Mouse (Mus musculus) neural tube, embryonic 12.5 days (tissue): Measurements from ENCODE around the gene Slc2a3. TPM values are rescaled to one million over a fixed set of nuclear protein-coding genes. Genes with fewer than 3 reads are reported as not detected.
A peak's percentile ranks its signal among the peaks of the same experiment; 100 is the strongest.
"Not testable (repeated sequence)": the region's sequence is repeated elsewhere in the genome, so short reads cannot be mapped to it uniquely, and the experiment has no call there.

Source experiments
- ATAC-seq: fragments of 200-750 bp; cut with Nextera tagmentation; 2 replicates; pipeline ENCODE4 v1.8.0; 2017; ENCODE audit warnings: low read depth, mild to moderate bottlenecking, moderate TSS enrichment, moderate library complexity; ENCODE audit not compliant: low FRiP score
- H3K27ac ChIP-seq: fragments of 300-500 bp; sonication (generic); 2 replicates; pipeline ENCODE4 v1.5.1; 2016
- H3K27me3 ChIP-seq: fragments of 300-500 bp; sonication (generic); replicated peaks from 2 replicates; pipeline ENCODE4 v1.6.1; 2016; ENCODE audit warnings: mild to moderate bottlenecking
- H3K36me3 ChIP-seq: fragments of 300-500 bp; sonication (generic); 2 replicates; pipeline ENCODE4 v1.6.1; 2016; ENCODE audit warnings: mild to moderate bottlenecking
- H3K4me1 ChIP-seq: fragments of 300-500 bp; sonication (generic); 2 replicates; pipeline ENCODE4 v1.6.1; 2016
- H3K4me2 ChIP-seq: fragments of 300-500 bp; sonication (generic); replicated peaks from 2 replicates; pipeline ENCODE4 v1.6.1; 2016; ENCODE audit warnings: mild to moderate bottlenecking
- H3K4me3 ChIP-seq: fragments of 300-500 bp; sonication (generic); 2 replicates; pipeline ENCODE4 v1.5.1; 2016
- H3K9ac ChIP-seq: fragments of 300-500 bp; sonication (generic); 2 replicates; pipeline ENCODE4 v1.6.1; 2016; ENCODE audit warnings: mild to moderate bottlenecking
- H3K9me3 ChIP-seq: fragments of 300-500 bp; sonication (generic); 2 replicates; pipeline ENCODE4 v1.6.1; 2016; ENCODE audit warnings: mild to moderate bottlenecking
- WGBS: fragments of 180-500 bp; shearing (Covaris S2); methylation state at CpG from one replicate; pipeline ENCODE4 v1.1.7; 2016; 5-methylcytosine and 5-hydroxymethylcytosine counted together
- polyA plus RNA-seq: library from polyadenylated mRNA; unstranded; fragments of >200 nt; fragmentation: Nextera tagmentation; extraction: Ambion mirVana; gene quantifications from 2 replicates; pipeline ENCODE4 v1.2.1, GENCODE M21; 2016

Slc2a3 gene
- polyA plus RNA-seq, 1 experiment from 2014 or later: 26.1 TPM

DNA sequence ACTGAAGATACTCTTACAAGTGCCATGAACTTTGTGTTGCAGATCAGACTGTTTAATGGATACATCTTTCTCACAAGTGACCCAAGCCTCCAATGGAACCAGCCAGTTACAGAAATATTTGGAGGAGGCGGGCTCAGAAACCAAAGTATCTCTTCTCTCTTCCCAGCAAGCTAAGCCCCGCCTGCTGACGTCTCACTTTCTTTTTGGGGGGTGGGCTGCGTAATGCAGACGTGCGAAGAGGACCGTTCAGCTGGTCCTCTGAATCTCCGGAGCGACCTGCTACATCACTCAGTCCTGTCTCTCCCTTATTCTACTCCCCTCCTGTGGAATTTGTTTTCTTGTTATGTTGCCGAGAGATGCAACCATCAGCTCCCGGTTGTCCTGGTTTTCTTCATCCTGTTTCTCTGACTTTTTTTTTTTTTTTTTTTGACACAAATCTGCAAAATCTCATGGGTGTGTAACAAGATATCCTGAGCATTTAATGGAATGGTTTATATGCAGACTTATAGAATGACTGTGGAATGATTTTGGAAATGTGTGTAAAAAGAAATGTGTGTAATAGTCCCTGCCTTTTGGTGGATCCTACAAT lies 40.3 kb downstream of the Slc2a3 start:
- H3K4me3 ChIP-seq: peak overlapping the region; percentile 27
- 0 out of 2 replicates have a peak, but pooled peaks cover 11% of the 10 kb centered on the region for H3K4me1 ChIP-seq
- no peaks in the 10 kb centered on the region for H3K9me3 ChIP-seq
- peaks cover 4% of the 10 kb centered on the region; the same call in 1 of the 2 replicates for H3K27me3 ChIP-seq
- H3K9ac ChIP-seq: no peak overlapping the region
- peak; percentile 46; the same call in 1 of the 2 replicates for ATAC-seq
- 2% methylated on average over 11 of the region's 11 CpGs for whole genome bisulfite sequencing
- no peaks in the 10 kb centered on the region for H3K36me3 ChIP-seq
- H3K27ac ChIP-seq: no peak overlapping the region
- H3K4me2 ChIP-seq: peak overlapping the region; percentile 52

DNA sequence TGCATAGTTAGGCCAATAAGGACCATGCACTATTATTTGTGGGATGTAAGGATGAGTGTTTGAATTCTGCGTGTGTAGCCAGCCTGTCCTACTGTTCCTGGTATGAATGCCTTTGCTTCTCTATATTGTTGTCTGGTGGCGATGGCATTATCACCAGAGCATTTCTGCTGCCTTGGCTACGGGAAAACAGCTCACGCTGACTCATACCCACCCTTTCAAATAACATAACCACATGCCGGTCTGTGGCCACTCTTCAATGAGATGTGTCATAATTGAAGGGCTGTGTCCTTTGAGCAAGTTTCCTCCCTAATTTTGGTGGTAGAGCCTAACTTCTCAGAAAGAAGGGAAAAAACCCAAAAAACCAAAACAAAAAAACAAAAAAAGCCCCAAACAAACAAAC lies 42.7 kb downstream of the Slc2a3 start:
- 66% methylated on average over 5 of the region's 5 CpGs for WGBS
- H3K4me2 ChIP-seq: no peak overlapping the region
- H3K9me3 ChIP-seq: no peaks in the 10 kb centered on the region
- no peak overlapping the region for H3K9ac ChIP-seq
- no peaks in the 10 kb centered on the region for H3K4me1 ChIP-seq
- peaks cover 4% of the 10 kb centered on the region; the same call in 1 of the 2 replicates for H3K27me3 ChIP-seq
- no peak for ATAC-seq
- H3K27ac ChIP-seq: no peak overlapping the region
- H3K4me3 ChIP-seq: no peak overlapping the region
- H3K36me3 ChIP-seq: no peaks in the 10 kb centered on the region

DNA sequence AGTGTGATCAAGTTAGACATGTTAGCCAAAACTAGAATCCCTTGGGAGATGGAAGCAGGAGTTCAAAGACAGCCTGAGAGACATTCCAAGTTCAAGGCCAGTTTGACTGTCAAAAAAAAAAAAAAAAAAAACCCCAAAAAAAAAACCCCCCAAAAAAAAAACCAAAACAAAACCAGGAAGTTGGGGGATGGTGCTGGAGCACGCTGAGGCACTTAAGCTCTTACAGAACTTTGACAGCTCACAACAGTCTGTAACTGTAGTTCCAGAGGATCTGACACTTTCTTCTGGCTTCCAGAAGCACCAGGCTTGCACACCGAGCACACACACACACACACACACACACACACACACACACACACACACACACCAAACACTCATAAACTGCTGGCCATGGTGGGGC lies 45.5 kb downstream of the Slc2a3 start:
- 65% methylated on average over 2 of the region's 2 CpGs for WGBS
- H3K27me3 ChIP-seq: no peaks in the 10 kb centered on the region
- H3K9ac ChIP-seq: no peak overlapping the region
- H3K4me3 ChIP-seq: no peak overlapping the region
- H3K36me3 ChIP-seq: no peaks in the 10 kb centered on the region
- no peak overlapping the region for H3K27ac ChIP-seq
- no peaks in the 10 kb centered on the region for H3K9me3 ChIP-seq
- no peak for ATAC-seq
- H3K4me1 ChIP-seq: no peaks in the 10 kb centered on the region
- H3K4me2 ChIP-seq: no peak overlapping the region

DNA sequence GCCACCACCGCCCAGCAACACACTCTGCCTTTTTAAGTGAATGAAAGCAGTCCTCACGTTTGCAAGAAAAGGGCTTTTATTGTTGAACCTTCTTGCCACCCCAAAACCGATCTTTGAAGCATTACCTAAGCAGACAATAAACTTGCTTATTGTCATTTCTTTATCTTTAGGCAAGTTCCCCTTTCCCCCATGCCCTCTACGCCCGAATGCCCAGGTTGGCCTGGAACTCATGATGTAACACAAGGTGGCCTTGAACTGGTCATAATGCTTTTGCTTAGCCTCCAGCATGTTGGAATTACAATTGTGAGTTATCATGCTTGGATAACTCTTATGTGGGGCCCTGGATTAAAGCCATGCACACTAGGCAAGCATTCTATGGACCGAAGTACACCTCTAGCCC lies 50.9 kb downstream of the Slc2a3 start:
- Histone ChIP-seq H3K4me2 (no peak overlapping the region), H3K27me3 (no peaks in the 10 kb centered on the region), H3K9ac (no peak overlapping the region), H3K4me1 (no peaks in the 10 kb centered on the region), H3K9me3 (no peaks in the 10 kb centered on the region), H3K36me3 (no peaks in the 10 kb centered on the region), H3K4me3 (no peak overlapping the region), H3K27ac (no peak overlapping the region)
- no peak for ATAC-seq
- WGBS: 83% methylated on average over 6 of the region's 6 CpGs

DNA sequence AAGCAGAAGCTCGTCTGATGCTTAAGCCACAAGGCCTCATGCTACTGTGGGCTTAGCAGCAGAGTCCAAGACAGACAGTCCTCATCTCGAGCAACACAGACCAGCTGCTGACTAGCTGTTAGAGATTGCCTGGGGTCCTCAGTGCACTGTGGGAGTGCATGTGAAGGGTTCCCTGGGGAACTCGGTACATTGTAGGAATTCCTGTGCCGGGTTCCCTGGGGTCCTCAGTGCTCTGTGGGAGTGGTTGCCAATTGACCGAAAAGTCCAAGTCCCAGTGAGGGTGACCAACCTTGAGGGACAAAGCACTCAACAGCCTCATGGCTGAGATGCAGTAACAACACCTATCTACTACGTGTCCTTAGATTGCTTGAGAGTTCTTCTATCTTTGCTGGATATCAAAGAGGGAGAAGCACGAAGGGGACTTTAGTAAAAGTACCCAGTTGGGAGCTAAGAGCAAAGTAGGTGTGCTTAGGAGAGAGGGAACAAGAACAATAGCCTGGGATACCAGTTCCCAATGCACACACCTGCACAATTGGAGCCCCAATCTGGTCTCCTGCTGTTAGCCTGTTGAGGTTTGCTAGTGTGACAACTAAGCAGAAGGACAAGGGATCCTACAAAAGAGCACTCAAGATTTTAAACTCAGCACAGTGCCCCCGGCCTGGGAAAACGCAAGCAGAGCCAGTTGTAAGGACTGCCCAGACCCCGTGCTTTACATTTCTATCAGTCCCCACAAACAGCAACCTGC lies 56.8 kb downstream of the Slc2a3 start:
- H3K4me1 ChIP-seq: peaks cover 13% of the 10 kb centered on the region; the same call in 1 of the 2 replicates
- H3K9me3 ChIP-seq: no peaks in the 10 kb centered on the region
- H3K27ac ChIP-seq: no peak overlapping the region
- no peak for ATAC-seq
- no peak overlapping the region for H3K4me3 ChIP-seq
- no peak overlapping the region for H3K4me2 ChIP-seq
- WGBS: 20% methylated on average over 10 of the region's 10 CpGs
- peaks cover 39% of the 10 kb centered on the region for H3K27me3 ChIP-seq
- no peak overlapping the region for H3K9ac ChIP-seq
- H3K36me3 ChIP-seq: no peaks in the 10 kb centered on the region

DNA sequence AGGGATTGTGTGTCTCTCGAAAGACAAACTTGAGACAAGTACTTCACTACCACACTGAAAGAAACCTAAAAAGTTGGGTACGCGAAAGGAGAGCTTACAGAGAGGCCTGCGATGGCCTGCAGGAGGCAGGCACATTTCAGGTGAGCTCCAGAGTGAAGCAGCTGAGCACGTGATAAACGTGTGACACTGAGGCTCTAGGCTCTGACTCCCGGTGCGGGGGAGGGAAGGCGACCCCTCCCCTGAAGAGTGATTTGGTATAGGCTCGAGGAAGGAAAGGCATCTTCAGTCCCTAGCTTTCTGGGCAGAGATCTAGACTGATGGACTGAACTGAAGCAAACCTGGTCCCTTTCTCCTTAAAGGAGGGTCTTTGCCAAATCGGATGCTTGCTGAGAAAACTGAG lies 58.1 kb downstream of the Slc2a3 start:
- no peak overlapping the region for H3K27ac ChIP-seq
- no peak overlapping the region for H3K9ac ChIP-seq
- H3K27me3 ChIP-seq: peaks cover 39% of the 10 kb centered on the region
- no peaks in the 10 kb centered on the region for H3K36me3 ChIP-seq
- 18% methylated on average over 11 of the region's 11 CpGs for WGBS
- H3K4me3 ChIP-seq: no peak overlapping the region
- no peaks in the 10 kb centered on the region for H3K9me3 ChIP-seq
- H3K4me1 ChIP-seq: peaks cover 13% of the 10 kb centered on the region; the same call in 1 of the 2 replicates
- H3K4me2 ChIP-seq: no peak overlapping the region
- ATAC-seq: no peak

DNA sequence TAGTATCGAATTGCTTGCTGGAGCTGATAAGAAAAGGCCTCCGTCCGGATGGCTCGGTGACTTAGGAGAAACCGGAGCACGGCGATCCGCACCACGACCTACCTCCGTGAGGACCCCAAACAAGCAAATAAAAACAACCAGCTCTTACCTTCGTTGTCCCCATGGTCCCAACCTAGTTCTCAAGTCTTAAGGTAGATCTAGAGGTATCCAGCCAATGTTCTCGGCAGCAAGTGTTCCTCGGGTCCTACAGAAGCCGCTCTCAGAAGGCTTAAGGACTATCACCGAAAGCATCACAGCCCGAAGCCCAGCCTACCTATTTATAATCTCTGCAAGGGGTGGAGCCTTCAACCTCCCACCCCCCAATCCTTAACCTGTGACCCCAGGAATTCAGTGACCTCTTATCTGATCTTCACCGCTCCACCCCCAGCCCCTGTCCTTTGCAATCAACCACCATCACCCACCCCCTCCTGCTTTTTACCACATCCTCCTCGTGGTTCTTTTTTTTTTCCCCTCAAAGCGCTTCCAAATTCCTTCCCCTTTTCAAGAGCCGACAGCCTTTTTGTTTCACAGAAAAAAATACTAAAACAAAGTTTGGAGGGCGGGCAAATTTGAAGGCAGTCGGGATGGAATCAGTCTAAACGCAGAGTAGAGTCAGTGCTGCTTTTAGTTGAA lies 59.1 kb downstream of the Slc2a3 start:
- no peak for ATAC-seq
- Histone ChIP-seq H3K36me3 (no peaks in the 10 kb centered on the region), H3K4me2 (peak overlapping the region; percentile 68), H3K4me1 (peaks cover 13% of the 10 kb centered on the region; the same call in 1 of the 2 replicates), H3K9ac (peak overlapping the region; percentile 36; the same call in 1 of the 2 replicates), H3K9me3 (no peaks in the 10 kb centered on the region), H3K27ac (no peak overlapping the region), H3K4me3 (peak overlapping the region; percentile 40), H3K27me3 (peaks cover 39% of the 10 kb centered on the region)
- WGBS: under 1% methylated on average over 23 of the region's 23 CpGs

DNA sequence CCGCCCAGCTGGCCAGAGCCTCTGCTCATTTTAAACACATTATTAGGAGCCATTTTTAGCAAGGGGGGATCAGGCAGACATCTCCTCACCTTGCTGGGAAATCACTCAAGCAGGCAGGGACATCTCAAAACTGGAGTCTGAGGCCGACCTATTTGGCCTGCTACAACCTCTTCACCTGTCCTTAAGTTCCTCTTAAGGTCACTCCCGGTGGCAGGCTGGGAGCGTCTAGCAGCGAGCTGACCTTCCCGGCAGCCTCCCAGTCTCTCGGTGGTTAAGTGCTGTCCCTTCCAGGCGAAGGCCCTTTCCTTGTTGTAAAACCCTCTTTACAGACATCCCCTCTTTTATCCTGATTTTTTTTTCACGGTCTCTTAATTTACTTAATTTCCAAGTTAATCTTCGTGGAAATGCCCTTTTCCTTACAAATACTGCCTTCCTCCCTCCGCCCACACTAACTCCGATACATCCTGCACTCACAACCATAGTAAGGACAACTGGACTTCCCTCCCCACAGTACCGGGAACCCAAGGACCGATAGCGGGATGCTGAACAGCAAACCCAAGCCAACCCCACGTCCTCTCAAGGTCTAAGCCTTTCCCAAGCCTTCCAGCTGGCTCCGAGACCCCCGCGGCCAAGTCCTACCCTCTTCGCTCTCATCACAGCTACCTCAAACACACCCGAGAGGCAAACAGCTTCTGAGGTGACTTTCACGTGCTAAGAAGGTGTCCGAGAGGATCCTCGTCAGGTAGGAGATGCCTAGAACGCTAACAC lies 59.8 kb downstream of the Slc2a3 start:
- ATAC-seq: no peak
- Histone ChIP-seq H3K36me3 (no peaks in the 10 kb centered on the region), H3K9ac (peak overlapping the region; percentile 26; the same call in 1 of the 2 replicates), H3K9me3 (no peaks in the 10 kb centered on the region), H3K4me1 (peaks cover 13% of the 10 kb centered on the region; the same call in 1 of the 2 replicates), H3K4me2 (peak overlapping the region; percentile 68), H3K27me3 (peaks cover 39% of the 10 kb centered on the region), H3K4me3 (peak overlapping the region; percentile 40), H3K27ac (no peak overlapping the region)
- WGBS: under 1% methylated on average over 25 of the region's 25 CpGs

DNA sequence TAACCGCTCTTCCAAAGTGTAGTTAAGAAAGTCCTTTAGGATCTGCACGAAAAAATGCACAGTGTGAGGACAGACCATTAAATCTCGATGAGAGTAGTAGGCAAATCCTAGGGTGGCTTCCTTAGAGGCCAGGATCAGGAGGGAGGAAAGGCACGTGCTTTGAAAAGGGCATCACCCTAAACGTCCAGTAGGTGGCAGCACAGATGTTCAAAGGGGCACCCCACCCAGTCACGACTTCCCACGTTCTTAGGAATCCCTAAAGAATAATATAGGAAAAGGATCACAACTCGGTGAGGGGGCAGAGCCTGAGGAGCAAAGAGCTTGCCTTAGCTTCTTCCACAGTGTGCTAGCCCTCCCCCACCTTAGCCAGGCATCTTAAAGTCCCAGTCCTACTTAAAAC lies 61.5 kb downstream of the Slc2a3 start:
- H3K4me3 ChIP-seq: no peak overlapping the region
- H3K9ac ChIP-seq: no peak overlapping the region
- peaks cover 38% of the 10 kb centered on the region for H3K27me3 ChIP-seq
- peaks cover 13% of the 10 kb centered on the region; the same call in 1 of the 2 replicates for H3K4me1 ChIP-seq
- peak overlapping the region; percentile 46 for H3K4me2 ChIP-seq
- no peaks in the 10 kb centered on the region for H3K36me3 ChIP-seq
- H3K27ac ChIP-seq: no peak overlapping the region
- 8% methylated on average over 8 of the region's 8 CpGs for WGBS
- no peaks in the 10 kb centered on the region for H3K9me3 ChIP-seq
- ATAC-seq: peak; percentile 46

DNA sequence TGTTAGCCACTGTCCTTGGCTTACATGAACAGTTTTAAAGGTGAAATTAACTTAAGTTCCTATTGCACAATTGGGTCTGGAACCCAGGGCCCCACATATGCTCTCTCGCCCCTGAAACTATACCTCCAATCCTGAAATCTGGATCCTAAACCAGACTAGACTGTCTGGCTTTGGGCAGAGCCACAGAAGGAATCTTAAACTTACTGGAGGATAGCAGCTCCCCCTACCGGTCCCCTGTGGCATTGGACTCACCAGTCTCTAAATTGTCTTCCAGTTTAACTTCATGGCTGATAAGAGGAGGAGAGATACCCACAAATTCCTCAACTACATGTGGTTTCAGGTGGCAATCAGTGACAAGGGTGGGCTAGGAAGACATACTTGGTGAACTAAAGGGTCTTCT lies 81.5 kb downstream of the Slc2a3 start:
- Histone ChIP-seq H3K9me3 (no peaks in the 10 kb centered on the region), H3K36me3 (no peaks in the 10 kb centered on the region), H3K4me1 (peaks cover 6% of the 10 kb centered on the region; the same call in 1 of the 2 replicates), H3K4me2 (no peak overlapping the region), H3K27ac (no peak overlapping the region), H3K27me3 (no peaks in the 10 kb centered on the region), H3K9ac (no peak overlapping the region), H3K4me3 (no peak overlapping the region)
- ATAC-seq: no peak
- WGBS: 36% methylated on average over 2 of the region's 2 CpGs

DNA sequence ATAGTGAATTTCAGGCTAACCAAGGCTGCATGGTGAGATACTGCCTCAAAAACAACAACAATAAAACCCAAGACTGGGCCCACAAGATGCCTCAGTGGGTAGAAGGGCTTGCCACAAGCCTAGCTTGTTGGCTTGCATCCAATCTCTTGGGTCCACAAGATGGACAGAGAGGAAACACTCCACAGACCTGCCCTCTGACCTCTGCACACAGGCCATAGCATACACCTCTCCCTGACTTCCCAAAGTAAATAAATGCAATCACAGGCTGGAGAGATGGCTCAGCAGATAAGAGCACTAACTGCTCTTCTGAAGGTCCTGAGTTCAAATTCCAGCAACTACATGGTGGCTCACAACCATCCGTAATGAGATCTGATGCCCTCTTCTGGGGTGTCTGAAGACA lies 83.2 kb downstream of the Slc2a3 start:
- not testable (repeated sequence) for H3K4me3 ChIP-seq, H3K27me3 ChIP-seq, H3K4me2 ChIP-seq, H3K27ac ChIP-seq, H3K9me3 ChIP-seq, H3K36me3 ChIP-seq, ATAC-seq, H3K4me1 ChIP-seq, H3K9ac ChIP-seq
- WGBS: 94% methylated on average over 1 of the region's 1 CpGs

DNA sequence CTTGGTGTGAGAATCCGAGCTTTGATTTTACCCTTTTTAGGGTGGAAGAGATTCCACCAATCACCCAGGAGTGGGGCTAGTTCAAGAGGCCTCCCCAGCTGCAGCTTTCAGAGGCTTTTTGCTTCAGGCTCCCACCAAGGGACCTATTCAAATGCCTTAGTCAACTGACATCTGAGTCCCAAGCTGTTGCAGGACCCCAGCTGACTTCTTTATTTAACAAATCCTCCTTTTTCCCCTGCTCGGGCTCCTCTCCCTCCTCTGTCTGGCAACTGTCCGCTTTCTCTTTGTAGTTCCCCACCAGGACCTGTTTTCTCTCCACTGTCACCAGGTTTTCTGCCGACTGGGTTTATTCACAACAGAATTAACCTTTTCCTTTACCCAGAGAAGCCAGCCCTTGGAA lies 85.6 kb downstream of the Slc2a3 start:
- H3K27me3 ChIP-seq: no peaks in the 10 kb centered on the region
- no peak overlapping the region for H3K9ac ChIP-seq
- no peak overlapping the region for H3K4me2 ChIP-seq
- no peaks in the 10 kb centered on the region for H3K36me3 ChIP-seq
- no peaks in the 10 kb centered on the region for H3K9me3 ChIP-seq
- no peak for ATAC-seq
- H3K4me1 ChIP-seq: peaks cover 6% of the 10 kb centered on the region; the same call in 1 of the 2 replicates
- 9% methylated on average over 4 of the region's 4 CpGs for WGBS
- H3K4me3 ChIP-seq: no peak overlapping the region
- H3K27ac ChIP-seq: no peak overlapping the region
